Mouse (Mus musculus) testis, adult 2 months (tissue): Measurements from ENCODE around the gene Galnt2.

Experiments
- CTCF ChIP-seq: fragments of 200-500 bp; IDR thresholded peaks from 2 replicates; pipeline ENCODE4 v1.5.1; 2012; ENCODE audit warnings: low read depth, mild to moderate bottlenecking, inconsistent platforms, low read length, moderate library complexity; ENCODE audit not compliant: control insufficient read depth, insufficient read depth, insufficient replicate concordance
- POLR2A ChIP-seq: fragments of 200-500 bp; IDR thresholded peaks from 2 replicates; pipeline ENCODE4 v1.6.1; 2012; ENCODE audit warnings: low read depth, mild to moderate bottlenecking, inconsistent platforms, low read length, moderate library complexity; ENCODE audit not compliant: control insufficient read depth

DNA sequence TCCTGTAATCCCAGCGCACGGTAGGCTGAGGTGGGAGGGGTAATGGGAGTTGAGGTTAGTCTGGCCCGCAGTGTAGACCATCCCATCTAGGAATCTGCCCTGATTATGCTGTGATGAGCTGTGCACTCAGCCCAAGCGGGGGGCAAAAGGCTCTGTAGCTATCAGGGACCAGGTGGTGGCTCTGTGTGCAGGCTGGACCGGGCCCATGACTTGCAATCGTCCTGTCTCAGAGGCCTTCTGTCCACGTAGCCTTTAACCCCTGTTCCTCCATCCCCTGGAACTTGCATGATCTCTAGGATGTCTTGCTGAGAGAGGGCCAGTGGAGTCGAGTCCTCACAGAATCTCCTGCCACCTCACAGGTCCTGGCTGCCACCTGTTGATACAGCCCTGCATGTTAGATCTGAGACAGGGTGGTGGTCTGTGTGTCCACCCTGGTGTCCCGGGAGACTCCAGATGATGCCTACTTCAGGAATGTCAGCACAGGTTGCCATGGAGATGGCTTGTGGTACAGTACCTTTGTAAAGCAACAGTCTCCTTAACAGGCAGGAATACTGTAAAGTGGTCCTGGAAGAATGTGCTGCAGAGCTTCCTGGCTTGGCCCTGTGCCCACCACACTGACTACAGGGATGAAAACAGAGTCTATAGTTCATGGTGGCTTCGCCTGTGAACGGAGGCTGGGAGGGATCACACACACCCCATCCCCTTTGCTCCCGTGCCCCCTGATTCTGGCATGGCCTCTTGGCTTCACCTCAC lies 51.9 kb downstream of the Galnt2 start:
- TF ChIP-seq CTCF (no peak), POLR2A (no peak)
